Mouse (Mus musculus) left cerebral cortex, postnatal 36 days (tissue): ENCODE measurements at regions not wholly inside any gene's neighbourhood (a gene's known extent, or its start where the extent isn't known, plus 50 kb on each side); places are given as distances from the start of the nearest gene placed in this dataset.

ENCODE experiments used
- DNase-seq, 2 experiments: peaks; one replicate each; pipeline ENCODE4 v3.0.0; 2021 to 2022; ENCODE audit warnings: low spot score in 2 of 2, mixed read lengths in 1 of 2
- intact Hi-C: fragments of 180-260 bp; cut with DNase I; formaldehyde crosslinking; loops from one replicate; pipeline ENCODE4 v1.15.1; 2025

DNA sequence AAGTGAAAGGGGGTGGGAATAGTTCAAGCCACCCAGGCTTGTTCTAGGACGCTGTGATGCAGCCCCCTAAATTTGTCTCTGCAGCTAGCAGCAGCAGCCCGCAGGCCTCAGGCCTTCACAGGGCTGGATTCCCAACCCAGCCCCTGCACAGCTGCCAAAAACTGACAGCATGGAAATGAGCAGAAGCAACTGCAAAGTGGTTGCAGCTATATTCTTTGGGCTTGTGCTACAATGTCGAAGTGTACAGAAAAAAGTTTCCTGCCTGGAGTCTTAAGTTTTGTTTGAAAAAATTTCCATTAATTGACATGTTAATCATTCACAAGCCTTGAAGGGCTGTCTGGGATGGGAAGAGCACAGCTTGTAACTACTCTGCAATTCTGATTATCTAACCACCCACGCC is 253.6 kb upstream of the Nbea start:
- DNase-seq: no peak
- intact Hi-C loops: no loop called here

DNA sequence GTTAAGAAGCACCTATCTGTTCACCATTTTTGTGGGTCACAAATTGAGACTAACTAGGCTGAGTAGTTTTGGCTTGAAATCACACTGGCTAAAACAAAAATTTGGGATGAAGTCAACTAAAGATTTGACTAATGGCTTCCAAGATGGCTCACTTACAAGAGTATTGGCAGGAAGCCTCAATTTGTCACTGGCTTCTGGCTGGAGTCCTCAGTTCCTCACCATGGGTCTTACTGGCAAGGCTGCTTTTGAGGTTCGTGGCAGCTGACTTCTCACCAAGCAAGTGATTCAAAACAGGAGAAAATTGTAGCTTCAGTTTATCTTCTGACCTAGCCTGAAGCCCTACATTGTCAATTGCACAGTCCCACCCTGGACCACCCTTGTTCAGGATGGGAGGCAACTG is 250.0 kb upstream of the Nbea start:
- DNase-seq: no peak
- intact Hi-C loops: no loop called here

DNA sequence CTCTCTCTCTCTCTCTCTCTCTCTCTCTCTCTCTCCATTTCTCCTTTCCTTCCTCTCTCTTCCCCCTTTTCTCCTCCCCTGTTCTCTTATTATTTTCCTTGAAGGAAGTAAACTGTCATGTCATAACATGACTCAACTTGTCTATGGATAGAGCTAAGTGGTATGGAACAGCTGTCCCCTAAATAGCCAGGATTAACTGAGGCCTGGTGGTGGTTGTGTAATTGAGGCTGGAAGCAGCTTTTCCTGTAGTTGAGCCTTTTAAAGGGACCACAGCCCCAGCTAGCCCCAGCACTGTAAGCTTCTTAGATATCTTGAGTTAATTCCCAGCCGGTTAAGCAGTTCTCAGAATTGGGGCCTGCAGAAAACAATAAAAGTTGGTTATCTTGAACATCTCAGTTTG is 243.7 kb upstream of the Nbea start:
- intact Hi-C loops: no loop called here
- no peak for DNase-seq

DNA sequence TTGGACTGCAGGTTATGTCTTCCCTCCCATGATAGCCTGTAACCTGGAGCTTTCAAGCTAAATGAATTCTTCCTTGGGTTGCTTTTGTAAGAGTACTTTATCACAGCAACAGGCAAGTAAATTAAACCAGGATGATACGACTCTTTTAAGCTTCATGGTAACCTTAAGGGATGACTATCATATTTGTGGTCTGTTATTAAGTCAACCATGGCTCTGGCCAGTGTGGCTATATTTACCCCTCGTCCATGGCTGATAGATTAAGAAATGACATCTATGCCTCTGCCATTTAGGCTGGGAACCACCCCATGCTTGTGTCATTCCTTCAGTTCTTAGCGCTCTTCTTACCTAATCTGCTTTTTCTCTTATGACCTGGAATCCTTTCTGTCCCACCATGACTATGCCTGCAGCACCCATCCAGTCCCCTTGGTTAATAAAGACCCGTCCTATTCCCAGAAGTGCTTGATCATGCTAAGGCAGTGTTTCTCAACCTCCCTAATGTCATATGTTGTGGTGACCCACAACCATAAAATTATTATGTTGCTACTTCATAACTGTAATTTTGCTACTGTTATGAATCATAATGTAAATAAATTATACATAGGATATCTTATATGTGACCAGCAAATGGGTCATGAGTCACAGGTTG is 214.5 kb upstream of the Nbea start:
- no peak for DNase-seq
- intact Hi-C loops: no loop called here

DNA sequence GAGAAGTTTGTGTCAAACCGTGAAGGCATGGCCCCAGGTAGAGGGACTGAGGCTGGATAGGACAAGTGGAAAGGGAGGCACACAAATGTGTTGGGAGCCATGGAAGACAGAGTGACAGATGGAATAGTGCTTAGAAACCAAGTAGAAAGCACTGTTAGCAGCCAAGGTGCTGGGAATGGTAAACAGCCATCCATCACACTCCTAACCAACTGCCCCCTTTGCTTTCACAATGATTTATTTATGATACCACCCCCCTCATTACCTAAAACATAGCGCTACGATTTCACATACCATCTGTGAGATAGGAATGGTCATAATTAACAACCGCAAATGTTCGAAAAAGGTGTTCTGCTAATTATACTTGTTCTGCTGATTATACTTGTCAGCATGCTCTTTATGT is 209.6 kb upstream of the Nbea start:
- intact Hi-C loops: no loop called here
- DNase-seq: no peak

DNA sequence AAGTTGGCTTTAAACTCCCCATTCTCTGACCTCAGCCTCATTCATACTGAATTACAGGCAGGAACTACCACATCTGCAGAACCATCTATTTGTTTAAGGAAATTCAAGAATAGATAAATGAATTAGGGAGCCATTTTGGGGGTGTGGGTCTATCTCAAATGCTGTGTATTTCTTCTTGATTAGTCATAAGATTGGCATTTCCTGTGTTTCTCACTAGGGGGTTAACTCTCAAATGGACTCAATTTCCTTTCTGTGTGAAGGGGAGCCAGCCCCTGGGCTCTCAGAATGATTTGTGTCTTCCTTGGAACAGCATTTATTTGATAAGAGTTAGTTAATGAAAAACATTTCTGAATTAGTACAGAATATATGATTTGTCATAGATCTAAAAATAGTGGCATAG is 196.8 kb upstream of the Nbea start:
- DNase-seq: no peak
- intact Hi-C loops: no loop called here

DNA sequence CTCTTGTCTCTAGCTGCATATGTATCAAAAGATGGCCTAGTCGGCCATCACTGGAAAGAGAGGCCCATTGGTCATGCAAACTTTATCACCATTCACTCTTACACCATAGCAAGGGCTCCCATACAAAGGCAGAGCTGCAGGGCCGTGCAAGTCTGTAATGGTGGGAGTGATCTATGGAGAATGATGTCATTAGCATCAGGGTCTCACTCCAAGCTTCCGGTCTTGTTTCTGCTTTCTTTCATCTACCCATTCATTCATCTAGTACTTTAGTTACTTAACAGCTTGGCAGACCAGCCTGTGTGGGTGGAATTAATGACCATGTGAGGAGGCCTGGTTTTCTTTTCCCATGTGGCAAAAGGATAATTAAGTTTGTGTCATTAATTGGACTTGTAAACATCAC is 196.0 kb upstream of the Nbea start:
- intact Hi-C loops: no loop called here
- no peak for DNase-seq

DNA sequence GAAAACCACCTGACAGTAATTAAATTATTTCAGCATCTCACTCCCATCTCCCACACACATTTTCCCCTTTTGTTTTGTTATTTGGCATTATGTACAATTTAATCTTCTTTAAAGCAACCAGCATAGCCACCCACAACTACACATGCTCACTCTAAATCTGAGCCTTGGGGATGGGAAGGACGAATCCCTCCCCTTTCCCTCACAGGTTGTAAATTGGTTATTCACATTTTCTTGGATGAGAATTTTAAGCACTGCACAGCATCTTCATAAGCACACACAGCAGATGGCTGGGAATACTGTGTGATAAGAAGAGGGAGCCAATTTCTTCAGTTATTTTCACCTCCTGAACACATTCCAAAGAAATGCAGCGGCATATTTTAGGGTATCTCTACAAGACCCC is 179.0 kb upstream of the Nbea start:
- intact Hi-C loops: loop anchor here (5.0 kb wide), 1 partner anchor 180 kb away; the partner anchor contains the start of gene Nbea
- DNase-seq: peak; percentile 21 to 23

DNA sequence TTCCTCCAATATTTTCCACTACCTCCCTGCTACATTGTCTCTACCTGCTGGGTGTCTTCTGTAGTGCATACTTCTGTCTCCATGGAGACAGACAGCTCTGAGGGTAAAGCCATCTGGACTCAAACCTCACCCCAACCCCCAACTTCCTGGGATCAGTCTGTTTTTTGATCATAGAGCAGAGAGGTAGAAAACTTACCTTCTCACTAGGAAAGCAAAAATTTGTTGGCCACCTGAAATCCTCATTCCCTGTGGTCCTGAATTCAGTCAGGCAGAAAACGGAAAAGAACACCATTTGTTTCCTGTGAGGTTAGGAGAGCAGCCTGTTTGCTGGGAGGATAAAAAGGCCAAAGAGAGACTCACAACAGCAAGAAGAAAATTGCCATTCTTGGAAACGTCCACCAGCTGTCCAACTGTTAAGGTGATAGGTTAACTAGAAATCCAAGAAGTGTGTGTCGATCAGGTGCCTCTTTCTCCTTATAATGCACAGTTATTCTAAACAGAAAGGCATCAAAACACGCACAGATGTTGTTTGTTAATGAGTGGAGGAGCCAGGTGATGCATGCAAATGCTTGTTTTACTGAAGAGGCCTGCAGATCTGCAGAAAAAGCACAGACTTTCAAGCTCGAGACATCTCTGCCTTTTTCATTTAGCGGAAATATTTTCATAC is 173.7 kb upstream of the Nbea start:
- no peak for DNase-seq
- intact Hi-C loops: no loop called here

DNA sequence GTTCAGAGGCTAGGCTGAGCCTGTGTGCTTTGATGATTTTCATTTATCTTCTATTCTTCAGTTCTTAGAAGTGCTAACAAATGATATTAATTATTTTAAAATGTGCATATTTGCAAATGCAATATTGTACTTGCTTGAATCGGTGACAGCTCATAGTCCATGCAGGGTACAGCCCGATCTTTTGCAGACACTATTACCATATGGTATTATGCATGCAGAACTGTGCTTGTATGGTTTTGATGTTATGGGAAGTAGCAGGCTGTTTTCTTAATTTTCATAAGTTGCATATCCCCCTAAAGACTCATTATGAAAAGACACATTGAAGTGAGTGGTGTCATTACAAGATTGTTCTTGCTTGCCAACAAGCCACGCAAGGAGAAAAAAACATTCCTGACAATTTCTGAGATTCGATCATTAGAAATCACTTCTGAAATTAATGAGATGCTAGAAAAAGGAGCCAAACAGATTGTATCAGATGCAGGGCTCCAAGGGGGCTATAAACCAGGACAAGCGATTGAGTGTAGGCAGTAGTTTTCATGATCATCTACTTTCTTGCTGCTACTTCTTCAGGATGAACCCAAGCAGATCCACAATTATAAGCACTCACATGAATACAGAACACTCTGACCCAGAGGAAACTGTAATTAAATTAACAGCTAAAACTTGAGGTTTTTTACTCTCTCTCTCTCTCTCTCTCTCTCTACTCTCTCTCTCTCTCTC is 172.8 kb upstream of the Nbea start:
- DNase-seq: no peak
- intact Hi-C loops: no loop called here
